Mouse (Mus musculus) neural tube, embryonic 15.5 days (tissue): ENCODE data around the gene Dnajb2. TPM values are rescaled to one million over a fixed set of nuclear protein-coding genes. Genes with fewer than 3 reads are reported as not detected.
A peak's percentile ranks its signal among the peaks of the same experiment; 100 is the strongest.

Experiments
- ATAC-seq: fragments of 200-750 bp; cut with Nextera tagmentation; 2 replicates; pipeline ENCODE4 v1.8.0; 2017; ENCODE audit warnings: mild to moderate bottlenecking, moderate TSS enrichment, moderate library complexity; ENCODE audit not compliant: low FRiP score
- H3K27ac ChIP-seq: fragments of 300-500 bp; sonication (generic); replicated peaks from 2 replicates; pipeline ENCODE4 v1.5.1; 2015; ENCODE audit warnings: mild to moderate bottlenecking, inconsistent platforms
- H3K27me3 ChIP-seq: fragments of 300-500 bp; sonication (generic); replicated peaks from 2 replicates; pipeline ENCODE4 v1.6.1; 2015; ENCODE audit warnings: inconsistent platforms
- H3K36me3 ChIP-seq: fragments of 300-500 bp; sonication (generic); 2 replicates; pipeline ENCODE4 v1.6.1; 2015; ENCODE audit warnings: inconsistent platforms
- H3K4me1 ChIP-seq: fragments of 300-500 bp; sonication (generic); 2 replicates; pipeline ENCODE4 v1.6.1; 2015; ENCODE audit warnings: inconsistent platforms
- H3K4me2 ChIP-seq: fragments of 300-500 bp; sonication (generic); 2 replicates; pipeline ENCODE4 v1.6.1; 2015; ENCODE audit warnings: inconsistent platforms, mild to moderate bottlenecking, moderate library complexity
- H3K4me3 ChIP-seq: fragments of 300-500 bp; sonication (generic); replicated peaks from 2 replicates; pipeline ENCODE4 v1.5.1; 2015; ENCODE audit warnings: mild to moderate bottlenecking, inconsistent platforms
- H3K9ac ChIP-seq: fragments of 300-500 bp; sonication (generic); replicated peaks from 2 replicates; pipeline ENCODE4 v1.6.1; 2015; ENCODE audit warnings: mild to moderate bottlenecking, inconsistent platforms
- H3K9me3 ChIP-seq: fragments of 300-500 bp; sonication (generic); replicated peaks from 2 replicates; pipeline ENCODE4 v1.6.1; 2016; ENCODE audit warnings: inconsistent platforms
- WGBS: fragments of 180-500 bp; shearing (Covaris S2); methylation state at CpG from one replicate; pipeline ENCODE4 v1.1.7; 2015; ENCODE audit warnings: mixed read lengths; 5-methylcytosine and 5-hydroxymethylcytosine counted together
- polyA plus RNA-seq: library from polyadenylated mRNA; unstranded; fragments of >200 nt; fragmentation: Nextera tagmentation; extraction: Ambion mirVana; gene quantifications from 2 replicates; pipeline ENCODE4 v1.2.1, GENCODE M21; 2015

Gene Dnajb2
- polyA plus RNA-seq, 1 experiment from 2014 or later: 90.7 TPM

DNA sequence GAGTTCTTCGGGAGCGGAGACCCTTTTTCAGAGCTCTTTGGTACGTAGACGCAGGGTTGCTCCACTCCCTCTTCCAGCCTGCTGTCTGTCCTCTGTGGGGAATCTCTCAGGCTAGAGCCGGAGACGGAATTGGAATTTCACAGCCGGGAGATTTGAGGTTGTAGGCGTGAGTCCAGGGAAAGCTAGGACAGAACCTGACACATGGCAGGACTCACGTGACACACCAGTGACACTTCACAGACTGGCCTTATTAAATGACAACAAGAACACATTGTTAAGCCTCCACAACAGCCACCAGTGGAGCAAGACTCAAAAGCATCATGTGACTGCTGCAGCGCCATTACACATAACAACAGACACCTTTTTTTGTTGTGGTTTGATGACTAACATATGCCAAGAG is 3.4 kb downstream of the Dnajb2 start:
- no peak overlapping the region for H3K27ac ChIP-seq
- H3K4me3 ChIP-seq: no peak overlapping the region
- no peak for ATAC-seq
- no peak overlapping the region for H3K4me2 ChIP-seq
- H3K4me1 ChIP-seq: peaks cover 26% of the 10 kb centered on the region
- no peaks in the 10 kb centered on the region for H3K9me3 ChIP-seq
- H3K36me3 ChIP-seq: peaks cover 37% of the 10 kb centered on the region
- no peaks in the 10 kb centered on the region for H3K27me3 ChIP-seq
- H3K9ac ChIP-seq: no peak overlapping the region
- WGBS: 89% methylated on average over 10 of the region's 10 CpGs

DNA sequence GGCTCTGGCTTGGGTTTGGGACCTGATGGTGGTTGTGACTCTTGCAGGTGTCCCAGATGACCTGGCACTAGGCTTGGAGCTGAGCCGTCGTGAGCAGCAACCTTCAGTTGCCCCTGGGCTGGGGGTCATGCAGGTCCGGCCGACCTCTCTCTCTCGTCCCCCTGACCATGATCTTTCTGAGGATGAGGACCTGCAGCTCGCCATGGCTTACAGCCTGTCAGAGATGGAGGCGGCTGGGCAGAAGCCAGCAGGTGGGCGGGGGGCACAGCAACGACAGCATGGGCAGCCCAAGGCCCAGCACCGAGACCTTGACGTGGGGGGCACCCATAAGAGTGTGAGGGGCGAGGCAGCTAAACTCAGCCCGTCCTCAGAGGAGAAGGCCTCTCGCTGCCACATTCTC is 7.2 kb downstream of the Dnajb2 start:
- Histone ChIP-seq H3K4me3 (no peak overlapping the region), H3K4me1 (peaks cover 9% of the 10 kb centered on the region; the same call in 1 of the 2 replicates), H3K9me3 (no peaks in the 10 kb centered on the region), H3K9ac (no peak overlapping the region), H3K27me3 (no peaks in the 10 kb centered on the region), H3K27ac (no peak overlapping the region), H3K36me3 (peaks cover 37% of the 10 kb centered on the region), H3K4me2 (no peak overlapping the region)
- WGBS: 90% methylated on average over 14 of the region's 14 CpGs
- no peak for ATAC-seq

DNA sequence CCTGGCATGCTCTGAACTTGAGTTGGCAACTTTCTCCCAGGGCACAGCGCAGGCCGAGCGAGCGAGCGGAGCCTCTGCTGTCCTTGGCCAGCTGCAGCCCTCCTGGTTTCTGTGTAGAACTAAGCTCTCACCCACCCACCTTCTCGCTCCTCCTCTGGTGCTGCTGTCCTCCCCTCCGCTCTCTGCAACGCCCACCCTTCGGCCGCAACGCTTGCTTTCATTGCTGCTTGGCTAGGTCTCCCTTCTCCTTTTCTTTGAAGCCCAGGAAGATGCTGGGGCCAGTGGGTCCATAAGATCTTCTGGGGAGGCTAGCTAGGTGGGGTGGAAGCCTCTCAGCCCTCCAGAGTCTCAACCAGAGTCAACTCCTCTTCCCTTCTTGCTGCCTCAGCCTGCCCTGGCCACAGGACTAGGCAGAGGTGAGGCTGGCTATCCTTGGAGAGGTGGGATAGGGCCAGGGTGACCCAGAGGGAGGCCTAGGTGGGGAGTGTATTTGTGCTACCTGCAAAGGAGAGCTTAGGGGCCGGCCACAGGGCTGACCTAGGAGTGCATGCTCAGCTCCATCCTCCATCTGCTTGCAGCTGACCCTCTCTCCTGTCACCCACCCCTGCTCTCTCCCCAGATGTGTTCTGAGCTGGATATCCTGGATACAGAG is 8.1 kb downstream of the Dnajb2 start:
- Histone ChIP-seq H3K27ac (no peak overlapping the region), H3K4me3 (no peak overlapping the region), H3K4me2 (no peak overlapping the region), H3K36me3 (peaks cover 37% of the 10 kb centered on the region), H3K9ac (no peak overlapping the region), H3K9me3 (no peaks in the 10 kb centered on the region), H3K4me1 (peaks cover 9% of the 10 kb centered on the region; the same call in 1 of the 2 replicates), H3K27me3 (no peaks in the 10 kb centered on the region)
- 0 out of 2 replicates have a peak, but pooled peaks have one; percentile 11 for ATAC-seq
- WGBS: 90% methylated on average over 12 of the region's 12 CpGs

DNA sequence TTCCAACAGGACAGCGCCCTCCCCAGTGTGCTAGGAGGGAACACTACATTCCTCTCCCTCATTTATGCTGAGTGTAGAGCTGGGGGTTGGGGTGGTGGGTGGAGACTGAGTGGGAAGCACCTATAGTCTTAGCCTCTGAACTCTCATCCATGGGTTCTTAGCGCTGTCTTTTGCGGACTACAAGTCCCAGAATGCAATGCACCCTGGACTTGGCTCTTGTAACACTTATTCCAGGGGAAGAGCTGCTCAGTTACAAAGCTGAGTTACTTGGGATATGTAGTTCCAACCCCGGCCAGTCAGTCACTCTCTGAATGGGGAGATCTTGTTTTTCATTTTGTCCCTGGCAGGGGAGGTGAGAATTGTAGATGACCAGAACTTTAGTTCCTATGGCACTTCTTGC is 8.6 kb downstream of the Dnajb2 start:
- Histone ChIP-seq H3K4me1 (peaks cover 9% of the 10 kb centered on the region; the same call in 1 of the 2 replicates), H3K4me2 (no peak overlapping the region), H3K9ac (no peak overlapping the region), H3K27me3 (no peaks in the 10 kb centered on the region), H3K27ac (no peak overlapping the region), H3K9me3 (no peaks in the 10 kb centered on the region), H3K36me3 (peaks cover 32% of the 10 kb centered on the region), H3K4me3 (no peak overlapping the region)
- peak; percentile 77 for ATAC-seq
- 32% methylated on average over 4 of the region's 4 CpGs for WGBS

DNA sequence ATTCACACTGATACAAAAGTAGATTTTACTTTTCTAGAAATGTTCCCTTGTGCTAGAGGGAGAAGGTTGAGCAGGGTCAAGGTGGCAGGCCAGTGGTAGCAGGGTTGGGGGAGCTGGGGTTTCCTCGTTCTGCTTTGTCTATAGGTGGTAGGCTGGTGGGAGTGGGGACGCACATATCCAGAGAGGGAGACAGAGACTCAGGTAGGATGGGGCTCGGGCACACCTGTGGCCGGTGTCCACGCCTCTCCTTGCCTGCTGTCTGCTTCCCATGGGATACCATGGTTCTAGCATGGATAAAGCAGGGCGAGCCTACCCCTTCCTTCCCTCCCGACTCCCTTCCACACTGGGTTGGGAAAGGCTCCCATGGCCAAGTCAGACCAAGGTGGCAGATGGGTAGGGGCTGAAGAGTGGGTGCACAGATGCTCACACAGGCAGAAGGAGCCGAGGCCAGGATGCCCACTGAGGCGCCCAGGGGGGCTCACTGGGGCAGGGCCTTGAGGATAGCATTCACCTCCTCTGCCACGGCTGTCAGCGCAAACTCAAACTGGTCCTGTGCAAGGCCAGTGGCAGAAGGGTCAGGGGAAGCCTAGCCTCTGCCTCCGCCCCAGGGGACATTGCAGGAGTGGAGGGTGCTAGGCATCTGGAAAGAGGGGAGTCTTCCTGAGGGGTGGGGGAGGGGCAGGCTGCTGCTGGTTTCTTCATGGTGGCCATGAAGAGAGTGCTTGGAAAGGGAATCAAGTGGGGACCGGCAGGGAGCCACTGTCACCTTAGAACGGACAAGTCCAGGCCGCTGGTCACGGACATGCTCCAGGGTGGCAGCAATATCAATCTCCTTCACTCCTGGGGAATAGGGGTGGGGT is 11.1 kb downstream of the Dnajb2 start:
- ATAC-seq: no peak
- Histone ChIP-seq H3K4me3 (no peak overlapping the region), H3K27me3 (no peaks in the 10 kb centered on the region), H3K27ac (no peak overlapping the region), H3K9me3 (no peaks in the 10 kb centered on the region), H3K4me1 (peaks cover 16% of the 10 kb centered on the region), H3K9ac (no peak overlapping the region), H3K4me2 (no peak overlapping the region), H3K36me3 (peaks cover 12% of the 10 kb centered on the region)
- WGBS: 84% methylated on average over 16 of the region's 16 CpGs

DNA sequence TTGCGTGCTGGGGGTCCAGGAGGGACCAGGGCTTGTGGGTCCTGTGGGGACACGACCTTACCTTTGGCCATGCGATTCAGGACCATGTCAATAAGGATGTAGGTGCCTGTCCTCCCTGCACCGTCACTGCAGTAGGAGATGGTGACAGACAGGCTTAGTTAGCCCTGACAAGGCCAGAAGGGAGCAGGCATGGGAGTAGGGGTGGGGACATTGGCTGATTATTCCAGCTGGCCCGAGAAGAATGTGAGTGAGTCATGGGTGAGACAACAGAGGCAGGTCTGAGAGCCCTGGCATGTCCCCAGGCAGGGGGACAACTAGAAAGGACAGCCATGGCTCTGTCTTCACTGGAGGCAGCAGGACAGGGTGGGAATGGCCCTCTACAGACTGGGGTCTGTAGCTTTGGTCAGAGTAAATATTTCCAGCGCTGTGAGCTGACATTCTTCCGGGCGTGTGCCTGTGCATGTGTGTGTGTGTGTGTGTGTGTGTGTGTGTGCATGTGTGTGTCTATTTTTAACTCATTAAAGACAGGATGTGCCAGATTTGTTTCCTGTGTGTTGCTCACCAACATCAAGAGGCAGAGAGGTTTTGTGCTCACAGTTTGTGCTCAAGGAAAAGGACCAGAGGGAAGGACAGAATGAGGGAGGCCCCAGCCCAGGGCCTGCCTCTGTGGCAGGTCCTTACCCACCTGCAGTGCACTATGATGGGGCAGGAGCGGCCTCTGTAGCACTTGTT is 12.0 kb downstream of the Dnajb2 start:
- Histone ChIP-seq H3K9ac (no peak overlapping the region), H3K27ac (no peak overlapping the region), H3K4me2 (no peak overlapping the region), H3K27me3 (no peaks in the 10 kb centered on the region), H3K36me3 (peaks cover 12% of the 10 kb centered on the region), H3K9me3 (no peaks in the 10 kb centered on the region), H3K4me3 (no peak overlapping the region), H3K4me1 (peaks cover 16% of the 10 kb centered on the region)
- no peak for ATAC-seq
- 53% methylated on average over 9 of the region's 9 CpGs for WGBS

DNA sequence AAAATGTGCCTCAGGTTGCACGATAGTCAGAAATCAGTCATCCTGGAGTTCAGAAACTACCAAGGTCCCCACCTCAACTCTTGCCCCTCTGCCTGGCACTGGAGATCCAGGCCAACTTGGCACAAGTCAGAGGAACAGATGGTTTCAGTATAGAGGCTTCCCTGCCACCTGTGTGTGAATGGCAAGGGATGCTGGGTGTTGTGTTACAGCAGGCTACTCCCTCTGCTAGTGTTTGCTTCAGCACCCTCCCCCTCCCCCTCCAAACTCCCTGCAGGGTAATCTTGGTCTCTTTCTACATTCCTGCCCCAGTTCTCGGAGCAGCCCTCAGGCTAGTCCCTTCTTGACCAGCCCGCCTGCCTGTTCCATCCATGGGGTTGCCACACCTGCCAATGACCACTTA is 14.3 kb downstream of the Dnajb2 start:
- Histone ChIP-seq H3K4me2 (no peak overlapping the region), H3K36me3 (0 out of 2 replicates have a peak, but pooled peaks cover 2% of the 10 kb centered on the region), H3K4me3 (no peak overlapping the region), H3K9ac (no peak overlapping the region), H3K4me1 (peaks cover 16% of the 10 kb centered on the region), H3K27me3 (no peaks in the 10 kb centered on the region), H3K9me3 (no peaks in the 10 kb centered on the region), H3K27ac (no peak overlapping the region)
- WGBS: 60% methylated on average over 3 of the region's 3 CpGs
- no peak for ATAC-seq

DNA sequence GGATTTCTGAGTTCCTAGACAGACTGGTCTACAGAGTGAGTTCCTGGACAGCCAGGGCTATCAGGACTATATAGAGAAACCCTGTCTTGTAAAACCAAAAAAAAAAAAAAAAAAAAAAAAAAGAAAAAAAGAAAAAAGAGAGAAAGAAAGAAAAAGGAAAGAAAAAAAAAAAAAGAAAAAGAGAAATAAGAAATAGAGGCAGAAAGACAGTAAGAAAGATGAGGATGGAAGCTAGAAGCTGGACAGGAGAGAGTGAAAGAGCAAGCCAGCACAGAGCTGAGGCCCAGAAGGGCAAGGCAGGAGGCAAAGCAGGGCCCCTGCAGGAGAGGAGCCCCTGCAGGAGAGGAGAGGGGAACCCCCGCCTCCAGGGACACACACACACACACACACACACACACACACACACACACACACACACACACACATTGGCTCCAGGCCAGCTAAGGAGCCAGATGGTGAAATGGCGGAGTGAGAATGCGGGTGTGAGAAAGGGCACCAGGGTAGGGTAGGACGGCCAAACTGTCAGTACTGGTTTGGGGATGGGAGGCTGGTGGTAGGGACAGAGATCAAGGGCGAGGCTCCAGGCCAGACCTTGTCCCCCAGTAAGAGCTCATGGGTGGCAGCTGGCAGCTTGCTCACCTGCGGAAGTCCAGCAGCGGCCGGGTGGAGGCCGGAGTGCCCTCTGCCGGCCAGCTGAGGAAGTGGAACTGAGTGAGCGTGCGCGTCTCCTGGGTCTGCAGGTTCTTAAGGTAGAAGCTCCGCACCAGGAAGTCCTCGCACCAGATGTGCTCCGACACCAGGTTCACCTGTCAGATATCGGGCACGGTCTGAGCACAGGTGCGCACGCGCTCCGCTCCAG is 15.1 kb downstream of the Dnajb2 start:
- Histone ChIP-seq H3K4me1 (peaks cover 16% of the 10 kb centered on the region), H3K27me3 (no peaks in the 10 kb centered on the region), H3K9me3 (no peaks in the 10 kb centered on the region), H3K9ac (0 out of 2 replicates have a peak overlapping the region, but pooled peaks have one; percentile 10), H3K27ac (no peak overlapping the region), H3K36me3 (0 out of 2 replicates have a peak, but pooled peaks cover 4% of the 10 kb centered on the region), H3K4me2 (peak overlapping the region; percentile 57), H3K4me3 (peak overlapping the region; percentile 27)
- WGBS: 4% methylated on average over 21 of the region's 22 CpGs
- peak; percentile 40 for ATAC-seq

DNA sequence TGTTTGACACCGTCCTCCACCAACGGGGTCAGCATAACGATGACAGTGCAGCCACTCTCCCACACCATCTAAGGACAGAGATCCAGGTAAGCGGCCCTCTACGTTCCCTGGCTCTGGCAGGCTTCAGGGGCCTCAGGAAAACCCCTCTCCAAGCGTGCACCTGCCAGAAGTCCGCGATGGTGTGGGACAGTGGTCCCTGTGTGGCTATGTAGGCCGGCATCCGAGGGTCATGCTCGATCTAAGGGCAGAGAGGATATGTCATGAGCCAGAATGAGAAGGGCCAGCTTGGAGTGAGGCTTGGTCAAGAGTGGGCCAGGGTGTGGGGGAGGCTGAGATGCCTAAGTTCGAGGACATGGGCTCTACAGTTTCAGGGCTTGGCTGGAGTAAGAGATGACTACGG is 16.1 kb downstream of the Dnajb2 start:
- WGBS: 71% methylated on average over 13 of the region's 13 CpGs
- Histone ChIP-seq H3K4me2 (no peak overlapping the region), H3K9ac (no peak overlapping the region), H3K27me3 (no peaks in the 10 kb centered on the region), H3K4me3 (no peak overlapping the region), H3K27ac (no peak overlapping the region), H3K4me1 (peaks cover 16% of the 10 kb centered on the region), H3K36me3 (peaks cover 10% of the 10 kb centered on the region; the same call in 1 of the 2 replicates), H3K9me3 (no peaks in the 10 kb centered on the region)
- ATAC-seq: no peak

DNA sequence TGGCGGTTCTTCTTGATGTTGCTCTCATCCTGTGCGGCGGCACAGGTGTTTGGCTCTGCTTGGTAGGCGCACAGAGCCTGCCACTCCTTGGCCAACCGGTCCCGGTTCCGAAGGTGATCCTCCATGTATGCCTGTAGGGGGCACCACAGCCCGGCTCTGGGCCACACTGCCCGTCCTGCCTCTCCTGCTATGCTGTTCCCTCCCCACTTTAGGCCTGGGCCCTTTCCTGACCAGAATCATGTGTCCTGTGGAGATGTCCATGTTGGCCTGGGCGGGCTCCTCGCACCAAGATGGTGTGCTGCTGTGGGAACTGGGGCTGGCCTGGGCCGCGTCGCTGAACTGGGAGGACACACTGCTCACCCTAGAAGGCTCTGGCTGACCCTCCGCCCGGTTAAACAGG is 16.8 kb downstream of the Dnajb2 start:
- Histone ChIP-seq H3K9ac (no peak overlapping the region), H3K4me1 (peaks cover 10% of the 10 kb centered on the region), H3K27me3 (0 out of 2 replicates have a peak, but pooled peaks cover 3% of the 10 kb centered on the region), H3K4me2 (no peak overlapping the region), H3K36me3 (peaks cover 10% of the 10 kb centered on the region; the same call in 1 of the 2 replicates), H3K4me3 (no peak overlapping the region), H3K9me3 (no peaks in the 10 kb centered on the region), H3K27ac (no peak overlapping the region)
- WGBS: 79% methylated on average over 16 of the region's 16 CpGs
- no peak for ATAC-seq
